Mouse (Mus musculus) midbrain, embryonic 13.5 days (tissue): ENCODE data around the gene Gm45234. TPM values are rescaled to one million over a fixed set of nuclear protein-coding genes. Genes with fewer than 3 reads are reported as not detected.
A peak's percentile ranks its signal among the peaks of the same experiment; 100 is the strongest.

Experiments used
- ATAC-seq: fragments of 200-750 bp; cut with Nextera tagmentation; 2 replicates; pipeline ENCODE4 v1.8.0; 2017; ENCODE audit warnings: mild to moderate bottlenecking, moderate TSS enrichment, moderate library complexity
- H3K27ac ChIP-seq: fragments of 300-500 bp; sonication (generic); 2 replicates; pipeline ENCODE4 v1.5.1; 2015; ENCODE audit warnings: inconsistent platforms, mild to moderate bottlenecking, moderate library complexity
- H3K27me3 ChIP-seq: fragments of 300-500 bp; sonication (generic); 2 replicates; pipeline ENCODE4 v1.6.1; 2015; ENCODE audit warnings: mild to moderate bottlenecking, inconsistent platforms
- H3K36me3 ChIP-seq: fragments of 300-500 bp; sonication (generic); 2 replicates; pipeline ENCODE4 v1.6.1; 2015; ENCODE audit warnings: mild to moderate bottlenecking, inconsistent platforms
- H3K4me1 ChIP-seq: fragments of 300-500 bp; sonication (generic); replicated peaks from 2 replicates; pipeline ENCODE4 v1.6.1; 2015; ENCODE audit warnings: inconsistent platforms
- H3K4me2 ChIP-seq: fragments of 300-500 bp; sonication (generic); replicated peaks from 2 replicates; pipeline ENCODE4 v1.6.1; 2015; ENCODE audit warnings: moderate library complexity, mild to moderate bottlenecking, inconsistent platforms
- H3K4me3 ChIP-seq: fragments of 300-500 bp; sonication (generic); replicated peaks from 2 replicates; pipeline ENCODE4 v1.5.1; 2015; ENCODE audit warnings: mild to moderate bottlenecking, inconsistent platforms
- H3K9ac ChIP-seq: fragments of 300-500 bp; sonication (generic); replicated peaks from 2 replicates; pipeline ENCODE4 v1.6.1; 2015; ENCODE audit warnings: mild to moderate bottlenecking, inconsistent platforms
- H3K9me3 ChIP-seq: fragments of 300-500 bp; sonication (generic); 2 replicates; pipeline ENCODE4 v1.6.1; 2016; ENCODE audit warnings: mild to moderate bottlenecking, inconsistent platforms
- WGBS: fragments of 180-500 bp; shearing (Covaris S2); methylation state at CpG from one replicate; pipeline ENCODE4 v1.1.7; 2015; 5-methylcytosine and 5-hydroxymethylcytosine counted together
- polyA plus RNA-seq: library from polyadenylated mRNA; unstranded; fragments of >200 nt; fragmentation: Nextera tagmentation; extraction: Ambion mirVana; gene quantifications from 2 replicates; pipeline ENCODE4 v1.2.1, GENCODE M21; 2015

The Gm45234 gene
- polyA plus RNA-seq, 1 experiment from 2014 or later: not detected

GRCm38 (mm10) chr6:124782436-124782835 lies 26.6 kb upstream of the Gm45234 start:
- Histone ChIP-seq H3K9me3 (no peaks in the 10 kb centered on the region), H3K4me3 (no peak overlapping the region), H3K4me1 (peaks cover 17% of the 10 kb centered on the region), H3K27me3 (peaks cover 7% of the 10 kb centered on the region), H3K9ac (no peak overlapping the region), H3K4me2 (no peak overlapping the region), H3K27ac (no peak overlapping the region), H3K36me3 (no peaks in the 10 kb centered on the region)
- ATAC-seq: no peak
- WGBS: 25% methylated on average over 6 of the region's 6 CpGs

GRCm38 (mm10) chr6:124780917-124781316 lies 25.1 kb upstream of the Gm45234 start:
- no peak overlapping the region for H3K9ac ChIP-seq
- H3K4me1 ChIP-seq: peaks cover 17% of the 10 kb centered on the region
- ATAC-seq: no peak
- no peak overlapping the region for H3K4me2 ChIP-seq
- no peaks in the 10 kb centered on the region for H3K9me3 ChIP-seq
- H3K36me3 ChIP-seq: no peaks in the 10 kb centered on the region
- no peak overlapping the region for H3K27ac ChIP-seq
- peaks cover 7% of the 10 kb centered on the region for H3K27me3 ChIP-seq
- no peak overlapping the region for H3K4me3 ChIP-seq
- WGBS: 89% methylated on average over 7 of the region's 7 CpGs

- peaks cover 17% of the 10 kb centered on the region for H3K4me1 ChIP-seq
- 2% methylated on average over 10 of the region's 10 CpGs for WGBS
- ATAC-seq: peak; percentile 44; the same call in 1 of the 2 replicates
- peak overlapping the region; percentile 36 for H3K4me3 ChIP-seq
- H3K27ac ChIP-seq: no peak overlapping the region
- peak overlapping the region; percentile 60 for H3K4me2 ChIP-seq
- H3K9ac ChIP-seq: peak overlapping the region; percentile 42; the same call in 1 of the 2 replicates
- H3K9me3 ChIP-seq: no peaks in the 10 kb centered on the region
- peaks cover 7% of the 10 kb centered on the region for H3K27me3 ChIP-seq
- H3K36me3 ChIP-seq: no peaks in the 10 kb centered on the region
These were observed 24.2 kb upstream of the Gm45234 start for GRCm38 (mm10) chr6:124779984-124780416.

GRCm38 (mm10) chr6:124779222-124779983 lies 23.6 kb upstream of the Gm45234 start, which contains the start of gene Lrrc23:
TSS of gene Lrrc23 (minus strand) at chr6:124779727.
- WGBS: 2% methylated on average over 23 of the region's 23 CpGs
- H3K27ac ChIP-seq: no peak within 1 kb of the TSS

GRCm38 (mm10) chr6:124770511-124770910 lies 14.7 kb upstream of the Gm45234 start:
- no peaks in the 10 kb centered on the region for H3K9me3 ChIP-seq
- no peak overlapping the region for H3K27ac ChIP-seq
- H3K9ac ChIP-seq: no peak overlapping the region
- ATAC-seq: no peak
- H3K4me2 ChIP-seq: no peak overlapping the region
- peaks cover 5% of the 10 kb centered on the region; the same call in 1 of the 2 replicates for H3K27me3 ChIP-seq
- H3K36me3 ChIP-seq: no peaks in the 10 kb centered on the region
- 87% methylated on average over 15 of the region's 15 CpGs for WGBS
- H3K4me3 ChIP-seq: no peak overlapping the region
- H3K4me1 ChIP-seq: peaks cover 26% of the 10 kb centered on the region

More at GRCm38 (mm10) chr6:124779222-124779983, 23.6 kb upstream of the Gm45234 start, which contains the start of gene Lrrc23:
- peak within 1 kb of the TSS; percentile 42; the same call in 1 of the 2 replicates for H3K9ac ChIP-seq
- no peaks in the 10 kb centered on the region for H3K9me3 ChIP-seq
- peak; percentile 65 for ATAC-seq
- peaks cover 7% of the 10 kb centered on the region for H3K27me3 ChIP-seq
- peaks cover 17% of the 10 kb centered on the region for H3K4me1 ChIP-seq
- peak within 1 kb of the TSS; percentile 60 for H3K4me2 ChIP-seq
- peak within 1 kb of the TSS; percentile 36 for H3K4me3 ChIP-seq
- no peaks in the 10 kb centered on the region for H3K36me3 ChIP-seq

- peak overlapping the region; percentile 67 for H3K4me2 ChIP-seq
- peak overlapping the region; percentile 49 for H3K4me3 ChIP-seq
- peaks cover 5% of the 10 kb centered on the region; the same call in 1 of the 2 replicates for H3K27me3 ChIP-seq
- H3K36me3 ChIP-seq: no peaks in the 10 kb centered on the region
- H3K4me1 ChIP-seq: peaks cover 26% of the 10 kb centered on the region
- H3K27ac ChIP-seq: no peak overlapping the region
- WGBS: 63% methylated on average over 7 of the region's 7 CpGs
- no peak for ATAC-seq
- no peaks in the 10 kb centered on the region for H3K9me3 ChIP-seq
- peak overlapping the region; percentile 67 for H3K9ac ChIP-seq
These were observed 14.2 kb upstream of the Gm45234 start for GRCm38 (mm10) chr6:124770013-124770412.

GRCm38 (mm10) chr6:124769101-124769765 lies 13.4 kb upstream of the Gm45234 start, which contains the start of gene Eno2:
TSS of gene Eno2 (minus strand) at chr6:124769673.
- peak; percentile 85 for ATAC-seq
- Histone ChIP-seq H3K4me3 (peak within 1 kb of the TSS; percentile 49), H3K4me2 (peak within 1 kb of the TSS; percentile 67), H3K4me1 (peaks cover 26% of the 10 kb centered on the region), H3K27me3 (peaks cover 5% of the 10 kb centered on the region; the same call in 1 of the 2 replicates), H3K27ac (peak within 1 kb of the TSS; percentile 36), H3K9ac (peak within 1 kb of the TSS; percentile 67), H3K36me3 (no peaks in the 10 kb centered on the region), H3K9me3 (no peaks in the 10 kb centered on the region)
- under 1% methylated on average over 49 of the region's 54 CpGs for WGBS

GRCm38 (mm10) chr6:124768704-124769044 lies 12.9 kb upstream of the Gm45234 start:
- Histone ChIP-seq H3K4me1 (peaks cover 26% of the 10 kb centered on the region), H3K4me3 (peak overlapping the region; percentile 49), H3K36me3 (no peaks in the 10 kb centered on the region), H3K27ac (no peak overlapping the region), H3K9ac (peak overlapping the region; percentile 67), H3K27me3 (peaks cover 5% of the 10 kb centered on the region; the same call in 1 of the 2 replicates), H3K9me3 (no peaks in the 10 kb centered on the region), H3K4me2 (peak overlapping the region; percentile 67)
- ATAC-seq: peak; percentile 18
- WGBS: 5% methylated on average over 9 of the region's 9 CpGs

- Histone ChIP-seq H3K4me3 (peak overlapping the region; percentile 49), H3K4me2 (peak overlapping the region; percentile 67), H3K27me3 (peaks cover 5% of the 10 kb centered on the region; the same call in 1 of the 2 replicates), H3K4me1 (peaks cover 26% of the 10 kb centered on the region), H3K27ac (no peak overlapping the region), H3K9me3 (no peaks in the 10 kb centered on the region), H3K36me3 (no peaks in the 10 kb centered on the region), H3K9ac (peak overlapping the region; percentile 67)
- WGBS: 17% methylated on average over 18 of the region's 19 CpGs
- peak; percentile 18 for ATAC-seq
These were observed 12.3 kb upstream of the Gm45234 start for GRCm38 (mm10) chr6:124767920-124768703.

GRCm38 (mm10) chr6:124767536-124767919 lies 11.7 kb upstream of the Gm45234 start:
- peaks cover 26% of the 10 kb centered on the region for H3K4me1 ChIP-seq
- H3K4me3 ChIP-seq: 0 out of 2 replicates have a peak overlapping the region, but pooled peaks have one; percentile 49
- no peak for ATAC-seq
- no peaks in the 10 kb centered on the region for H3K36me3 ChIP-seq
- H3K9ac ChIP-seq: peak overlapping the region; percentile 67; the same call in 1 of the 2 replicates
- no peaks in the 10 kb centered on the region for H3K9me3 ChIP-seq
- peaks cover 5% of the 10 kb centered on the region; the same call in 1 of the 2 replicates for H3K27me3 ChIP-seq
- WGBS: 30% methylated on average over 4 of the region's 4 CpGs
- H3K4me2 ChIP-seq: peak overlapping the region; percentile 67; the same call in 1 of the 2 replicates
- H3K27ac ChIP-seq: no peak overlapping the region

- Histone ChIP-seq H3K27ac (no peak overlapping the region), H3K9ac (no peak overlapping the region), H3K36me3 (no peaks in the 10 kb centered on the region), H3K27me3 (peaks cover 5% of the 10 kb centered on the region; the same call in 1 of the 2 replicates), H3K4me1 (peaks cover 26% of the 10 kb centered on the region), H3K4me2 (no peak overlapping the region), H3K9me3 (no peaks in the 10 kb centered on the region), H3K4me3 (no peak overlapping the region)
- WGBS: 89% methylated on average over 7 of the region's 7 CpGs
- no peak for ATAC-seq
These were observed 10.1 kb upstream of the Gm45234 start for GRCm38 (mm10) chr6:124765951-124766350.
